Mouse (Mus musculus): ENCODE measurements around the gene Gm45233.

GRCm38 (mm10) chr7:43488646-43489045, 44.7 kb downstream of the Gm45233 start:
- TF ChIP-seq FLI1 (IDR thresholded peaks at IDR 0.05; ENCODE audit: low read length): no peak
- TF ChIP-seq GATA1 (IDR thresholded peaks at IDR 0.05; ENCODE audit: borderline replicate concordance, low read length): no peak

All from megakaryocyte, embryonic 14.5 days (primary cell).